Mouse (Mus musculus) MEL-GATA-1-ER (cell line): Measurements from ENCODE around the gene Cd44.

ENCODE experiments used
- DNase-seq: peaks from one replicate; pipeline ENCODE4 v3.0.0-alpha.2; 2012; ENCODE audit warnings: low read depth; ENCODE audit errors: extremely low read depth

Cd44 gene

DNA sequence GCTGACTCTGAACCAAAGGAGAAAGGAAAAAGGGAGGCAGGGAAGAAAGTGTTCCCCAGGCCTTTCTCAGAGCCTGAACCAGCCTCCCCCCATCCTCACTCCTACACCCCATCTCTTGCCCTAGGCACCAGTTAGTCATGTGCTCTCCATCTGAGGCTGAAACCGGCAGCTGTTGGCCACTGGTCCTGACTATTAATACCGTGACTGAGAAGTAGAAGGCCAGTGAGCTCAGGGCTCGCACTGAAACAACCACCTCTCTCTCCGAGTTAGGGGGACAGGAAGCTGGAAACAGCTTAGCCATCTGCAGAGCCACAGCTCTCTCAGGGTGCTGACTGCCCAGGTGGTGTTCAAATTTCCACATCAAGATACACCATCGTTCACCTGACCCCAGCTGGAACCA lies 13.2 kb upstream of the Cd44 start:
- DNase-seq: no peak

DNA sequence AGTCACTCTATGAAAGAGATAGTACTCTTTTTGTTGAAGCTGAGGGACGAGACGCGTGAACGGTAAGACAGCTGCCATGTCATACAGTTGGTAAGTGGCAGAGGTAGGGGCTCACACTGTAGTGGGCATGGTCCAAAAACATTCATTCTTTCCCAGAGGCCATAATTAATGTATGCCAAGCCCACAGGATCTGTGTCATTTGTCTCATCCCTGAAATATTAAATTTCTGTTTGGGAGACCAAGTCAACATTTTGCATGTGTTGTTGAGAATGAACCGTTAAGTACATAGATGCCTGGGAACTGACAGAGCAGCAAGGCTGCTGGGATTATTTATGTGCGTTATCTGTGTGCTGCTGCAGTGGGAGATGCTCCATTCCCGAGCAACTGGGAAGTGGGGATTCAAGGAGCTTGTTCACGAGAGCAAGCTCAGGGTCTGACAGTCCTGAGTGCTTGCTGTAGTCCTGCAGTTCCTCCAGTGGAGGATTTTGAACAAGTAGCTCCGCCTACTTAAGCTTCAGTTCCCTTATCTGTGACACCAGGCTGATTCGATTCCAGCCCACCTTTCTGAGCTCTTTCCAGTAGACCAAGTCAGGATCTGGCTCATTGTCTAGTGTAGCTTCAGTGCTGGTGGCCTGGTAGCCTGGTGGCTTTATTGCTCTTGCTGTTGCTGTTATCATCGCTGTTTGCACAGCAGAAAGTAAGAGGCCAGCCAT lies 12.5 kb upstream of the Cd44 start:
- DNase-seq: peak; percentile 57

DNA sequence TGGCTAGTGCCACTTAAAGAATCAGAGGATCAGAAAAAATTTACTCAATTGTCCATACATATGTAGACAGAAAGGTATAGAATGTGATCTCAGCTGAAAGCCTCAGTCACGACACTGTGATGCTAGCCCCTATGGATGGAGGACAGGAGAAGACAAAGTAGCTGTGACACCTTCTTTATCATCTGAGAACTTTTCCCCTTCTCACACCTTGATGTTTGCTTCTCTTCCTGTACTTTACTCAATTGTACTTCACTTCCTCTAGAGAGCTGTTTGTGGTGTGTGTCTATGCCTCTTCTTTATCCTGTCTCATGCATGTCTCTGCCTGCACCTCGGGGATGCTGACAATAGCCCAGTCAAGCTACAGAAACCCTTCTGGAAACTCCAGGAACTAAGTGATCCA lies 11.5 kb upstream of the Cd44 start:
- no peak for DNase-seq

DNA sequence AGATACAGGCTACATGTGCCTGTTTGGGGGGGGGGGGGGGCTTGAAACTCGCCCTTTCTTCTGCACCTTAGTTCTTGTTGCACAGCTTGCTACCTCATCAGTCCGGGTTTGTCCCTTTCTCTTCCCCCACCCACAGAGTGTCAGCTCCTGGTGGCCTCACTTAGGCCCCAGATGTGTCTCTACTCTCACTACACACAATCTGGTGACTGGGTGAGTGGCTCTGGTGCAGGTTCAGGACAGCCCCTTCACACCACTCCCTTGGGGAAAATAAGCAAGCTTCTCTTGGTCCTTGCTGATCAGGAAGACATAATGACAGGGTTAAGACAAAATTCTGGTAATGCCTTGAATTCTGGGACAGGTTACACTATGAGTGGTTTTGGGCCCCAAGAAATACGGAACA lies 11.0 kb upstream of the Cd44 start:
- no peak for DNase-seq

DNA sequence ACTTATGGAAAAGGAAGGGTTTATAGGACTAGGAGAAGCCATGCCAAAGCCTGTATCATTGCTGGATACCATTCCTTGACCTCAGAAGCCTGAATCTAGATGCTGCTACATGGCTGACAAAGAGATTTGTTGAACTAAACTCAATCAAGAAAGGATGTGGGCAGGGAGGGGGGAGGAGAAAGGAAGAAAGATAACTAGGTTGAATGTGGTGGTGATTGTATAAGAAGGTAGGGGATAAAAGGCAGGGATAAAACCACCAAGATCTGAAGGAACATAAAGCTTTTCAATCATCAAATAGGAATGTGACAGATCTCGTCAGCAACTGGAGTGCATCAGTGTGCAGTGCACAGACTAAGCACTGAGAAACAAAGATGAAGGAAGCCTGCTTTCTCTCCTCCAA lies 7.9 kb upstream of the Cd44 start:
- DNase-seq: no peak

DNA sequence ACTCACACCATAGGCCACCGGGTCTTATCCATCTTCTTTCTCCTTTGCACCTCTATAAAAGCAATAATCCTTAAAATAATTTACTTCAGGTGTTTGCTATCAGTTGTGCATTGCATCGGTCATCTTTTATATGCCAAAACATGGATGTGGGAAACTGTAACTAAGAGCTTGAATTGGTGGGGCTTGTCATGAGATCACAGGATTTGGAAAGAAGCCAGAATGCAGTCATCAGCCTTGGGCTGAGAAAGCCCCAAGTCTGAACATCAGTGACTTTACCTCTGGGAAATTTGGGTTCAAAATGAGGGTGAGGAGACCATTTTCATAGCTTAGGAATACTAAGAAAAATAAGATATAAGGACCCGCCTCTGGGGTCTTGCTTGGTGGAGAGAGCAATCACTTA lies 4.1 kb upstream of the Cd44 start:
- DNase-seq: no peak

DNA sequence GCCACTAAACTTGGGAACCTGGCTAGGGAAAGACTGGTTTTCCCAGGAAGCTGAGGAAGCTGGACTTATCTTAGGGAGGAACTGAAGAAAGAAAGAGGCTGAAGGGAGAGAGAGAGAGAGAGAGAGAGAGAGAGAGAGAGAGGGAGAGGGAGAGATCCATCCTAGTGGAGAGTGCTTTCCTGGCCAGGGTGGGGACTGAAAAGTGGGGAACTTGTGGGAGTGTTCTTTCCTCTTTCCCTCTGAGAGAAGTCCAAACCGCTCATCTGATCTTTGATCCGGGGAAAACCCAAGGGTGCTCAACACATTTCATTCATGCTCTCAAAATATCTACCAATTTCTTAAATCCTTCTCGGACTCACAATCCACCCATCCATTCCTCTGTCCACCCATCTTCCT lies 361 bp upstream of the Cd44 start:
- DNase-seq: no peak

DNA sequence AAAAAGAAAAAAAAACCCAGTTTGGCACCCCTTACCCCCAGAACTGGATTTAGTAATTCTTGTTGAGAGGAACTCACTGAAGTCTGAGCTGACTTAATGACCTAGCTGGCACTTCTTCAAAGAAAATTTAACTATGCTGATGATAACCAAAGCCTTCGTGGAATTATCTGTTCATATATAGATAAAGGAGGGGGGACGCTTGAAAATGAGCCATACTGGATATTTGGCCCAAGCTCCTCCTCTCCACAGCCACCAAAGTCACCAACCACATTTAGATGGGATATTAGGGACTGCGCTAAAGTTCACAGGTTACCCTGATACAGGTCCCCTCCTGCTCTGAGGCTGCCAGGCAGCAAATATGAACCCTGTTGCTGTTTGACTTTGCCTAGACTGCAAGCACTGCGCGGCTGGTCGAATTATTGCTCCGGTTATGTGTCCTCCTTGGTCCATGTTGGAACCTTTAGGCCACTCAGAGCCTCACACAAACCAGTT lies 1.2 kb downstream of the Cd44 start:
- no peak for DNase-seq

DNA sequence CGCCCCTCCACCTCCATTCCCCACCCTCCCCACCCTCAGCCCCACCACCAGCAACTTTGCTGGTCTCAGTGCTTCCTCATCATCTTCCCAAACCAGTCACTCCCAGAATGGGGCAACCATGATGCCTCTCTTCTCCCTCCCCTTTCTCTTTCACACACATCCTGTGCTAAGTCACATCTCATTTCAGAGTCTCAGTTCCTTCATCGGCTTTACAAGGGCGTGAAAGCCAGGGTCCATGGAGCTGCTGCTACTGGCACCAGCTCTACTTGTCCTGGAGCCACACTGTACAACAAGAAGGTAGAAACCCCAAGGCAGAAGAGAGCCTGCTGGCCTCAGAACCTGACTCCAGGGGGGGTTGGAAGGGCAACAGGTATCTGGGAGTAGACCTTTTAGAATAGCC lies 2.2 kb downstream of the Cd44 start:
- no peak for DNase-seq

DNA sequence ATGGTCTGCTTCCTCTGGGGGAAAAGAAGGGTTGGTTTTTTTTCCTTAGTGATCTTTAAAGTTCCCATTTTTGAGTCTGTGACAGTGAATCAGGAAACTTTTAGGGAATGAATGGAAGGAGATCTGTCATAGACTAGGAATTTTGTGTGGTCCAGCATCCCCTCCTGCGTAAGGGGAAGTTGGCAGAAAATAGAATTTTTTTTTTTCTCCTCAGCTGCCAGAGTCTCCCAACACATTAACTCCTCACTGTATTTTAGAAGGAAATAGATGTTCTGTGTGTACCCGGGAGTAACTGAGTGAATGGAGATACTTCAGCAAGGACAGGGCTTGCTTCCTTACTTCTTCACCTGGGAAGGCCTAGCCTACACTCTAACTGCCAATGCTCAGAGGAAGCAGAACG lies 2.9 kb downstream of the Cd44 start:
- no peak for DNase-seq

DNA sequence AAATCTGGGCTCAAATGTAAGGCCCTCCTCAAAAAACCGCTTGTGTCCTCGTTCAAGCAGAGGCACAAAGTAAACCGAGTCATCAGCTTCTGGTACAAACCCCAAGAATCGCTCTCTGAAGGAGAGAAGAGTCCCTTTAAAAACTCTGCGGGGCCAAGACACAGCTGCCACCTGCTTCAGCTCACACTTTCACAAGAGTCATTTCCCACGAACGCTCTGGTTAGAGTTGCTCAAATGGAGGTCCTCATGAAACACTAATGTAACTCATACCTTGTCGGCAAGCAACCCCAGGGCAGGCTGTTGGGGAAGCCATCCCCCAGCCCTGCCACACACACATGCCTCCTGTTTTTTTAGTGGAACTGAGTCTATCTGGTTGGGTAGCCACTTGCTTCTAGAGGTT lies 5.3 kb downstream of the Cd44 start:
- no peak for DNase-seq

DNA sequence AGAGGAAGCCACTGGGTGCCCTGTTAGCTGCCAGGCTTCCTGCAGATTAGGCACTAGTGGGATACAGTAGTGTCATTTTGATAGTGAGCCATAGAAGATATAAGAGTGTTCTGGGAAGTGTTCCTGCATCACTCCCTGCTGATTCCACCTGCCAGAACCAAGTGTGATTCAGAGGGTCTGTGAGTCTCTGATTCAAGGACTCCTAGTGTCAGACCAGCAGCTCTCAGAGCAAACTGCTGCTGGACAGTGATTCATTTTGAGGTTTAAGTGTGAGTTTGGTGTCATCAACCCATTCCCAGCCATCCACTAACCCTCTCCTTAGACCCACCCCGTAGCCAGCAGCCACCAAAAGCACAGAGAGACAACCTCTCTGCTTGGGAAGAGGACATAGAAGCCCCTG lies 6.3 kb downstream of the Cd44 start:
- DNase-seq: no peak

DNA sequence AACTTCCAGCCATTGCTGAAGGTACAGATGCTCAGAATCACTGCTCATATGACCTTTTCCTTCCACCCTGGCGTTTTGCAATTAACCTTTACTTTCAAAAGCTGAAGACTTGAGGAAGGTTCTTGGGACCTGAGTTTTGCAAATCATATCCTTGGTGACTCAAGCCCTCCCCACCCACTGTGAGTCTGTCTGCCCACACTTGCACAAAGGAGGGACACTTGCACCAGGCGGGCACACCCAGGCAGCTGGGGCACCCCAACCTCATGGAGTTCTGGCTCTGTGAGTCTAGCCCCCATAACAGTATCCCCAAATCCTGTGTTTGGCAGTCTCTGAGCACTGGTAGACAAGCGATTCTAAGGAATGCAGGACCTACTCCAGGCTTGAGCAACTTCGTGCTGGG lies 6.7 kb downstream of the Cd44 start:
- DNase-seq: no peak

DNA sequence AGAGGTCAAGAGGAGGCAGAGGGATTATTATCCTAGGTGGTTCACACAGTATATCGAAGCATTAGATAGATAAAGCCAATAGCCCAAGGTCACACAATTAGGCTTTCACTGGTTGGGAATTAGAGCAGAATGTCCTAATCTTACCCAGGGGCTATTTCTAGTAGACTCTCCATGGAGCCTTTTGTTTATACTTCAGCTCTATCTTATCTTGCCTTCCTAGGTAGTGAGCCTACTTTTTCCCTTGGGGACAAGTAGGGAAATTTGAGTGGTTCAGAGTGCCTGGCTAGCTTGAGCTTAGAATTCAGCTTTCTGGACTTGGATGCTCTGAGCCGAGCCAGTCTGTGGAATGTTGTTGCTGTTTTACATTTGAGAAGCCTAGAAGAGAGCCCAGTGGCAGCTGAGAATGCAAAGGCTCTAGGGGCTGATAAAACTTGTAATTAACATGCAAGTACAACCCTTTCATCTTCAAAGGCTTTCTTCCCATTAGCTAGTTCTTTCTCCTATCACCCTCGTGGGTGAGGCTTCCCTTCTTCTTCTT lies 12.7 kb downstream of the Cd44 start:
- DNase-seq: no peak

DNA sequence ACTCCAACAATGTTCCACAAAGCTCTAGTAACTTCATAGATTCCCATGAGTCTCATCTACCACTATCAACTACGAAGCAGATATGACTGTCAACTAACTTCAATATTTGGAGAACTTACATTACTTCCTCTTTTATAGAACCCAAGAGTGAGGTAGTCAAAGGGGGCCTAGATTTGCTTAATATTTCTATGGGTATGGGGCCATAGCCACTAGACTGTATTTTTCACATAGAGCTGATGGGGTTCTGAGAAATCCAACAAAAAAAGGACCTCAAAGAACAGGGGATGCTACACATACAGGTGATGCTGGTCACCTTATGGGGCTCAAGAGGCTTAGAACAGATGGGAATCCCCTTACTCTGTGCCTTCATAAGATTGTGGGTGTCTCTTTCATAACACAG lies 14.3 kb downstream of the Cd44 start:
- peak; percentile 66 for DNase-seq

DNA sequence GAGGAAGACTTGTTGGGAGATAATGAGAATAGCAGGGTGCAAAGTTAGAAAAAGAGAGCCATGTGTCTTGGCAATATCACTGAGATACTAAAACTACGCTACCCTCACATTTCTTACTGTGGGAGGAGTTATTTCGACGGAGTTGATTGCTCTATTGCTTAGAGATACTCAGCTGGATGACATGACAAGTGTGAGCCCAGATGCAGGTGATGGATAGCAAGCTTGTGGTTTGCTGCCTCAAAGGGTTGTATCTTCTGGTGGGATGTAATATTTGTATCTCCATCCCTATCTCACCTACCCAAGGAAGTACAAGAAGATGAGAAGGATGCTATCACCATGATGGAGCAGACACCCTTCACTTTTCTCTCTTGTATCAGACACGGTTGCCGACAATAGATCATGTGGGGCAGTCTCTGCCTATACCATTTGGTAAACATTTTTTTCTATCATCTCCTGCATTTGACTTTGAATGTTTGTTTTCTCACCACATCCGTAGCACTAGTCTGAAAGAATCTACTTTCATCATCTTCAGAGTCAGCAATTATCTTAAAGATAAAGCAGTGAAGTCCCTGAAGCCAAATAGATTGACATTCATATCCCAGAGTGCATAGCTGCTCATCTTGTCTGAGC lies 15.0 kb downstream of the Cd44 start:
- DNase-seq: no peak

DNA sequence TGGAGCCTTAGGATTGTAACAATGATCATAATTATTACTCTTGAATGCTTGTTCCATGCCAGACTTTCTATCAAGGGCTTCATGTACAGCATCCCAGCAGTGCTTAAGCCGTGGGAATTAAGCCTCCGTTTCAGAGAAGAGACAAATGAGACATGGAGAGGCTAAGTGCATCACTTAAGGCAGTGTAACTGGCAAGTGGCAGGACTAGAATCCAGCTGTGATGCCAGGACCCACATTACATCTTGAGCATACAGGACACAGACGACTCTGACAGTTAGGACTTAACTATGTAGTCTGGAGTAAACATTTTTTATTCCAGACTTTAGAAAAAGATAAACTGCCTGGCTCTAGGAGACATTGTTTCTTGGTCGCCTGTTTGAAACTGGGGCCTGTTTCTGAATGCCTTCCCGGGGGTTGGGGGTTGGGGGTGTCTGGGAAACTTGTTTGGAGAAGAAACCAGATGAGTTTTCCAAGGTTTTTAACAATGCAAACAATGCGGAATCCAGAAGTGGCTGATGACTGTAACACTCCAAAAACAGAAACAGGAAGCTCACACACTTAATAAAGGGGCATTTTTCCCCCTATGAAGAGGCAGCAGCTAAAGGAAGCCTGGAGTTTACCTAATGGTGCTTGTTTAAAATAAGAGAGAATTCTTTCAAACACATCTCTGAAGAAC lies 18.7 kb downstream of the Cd44 start:
- DNase-seq: no peak

DNA sequence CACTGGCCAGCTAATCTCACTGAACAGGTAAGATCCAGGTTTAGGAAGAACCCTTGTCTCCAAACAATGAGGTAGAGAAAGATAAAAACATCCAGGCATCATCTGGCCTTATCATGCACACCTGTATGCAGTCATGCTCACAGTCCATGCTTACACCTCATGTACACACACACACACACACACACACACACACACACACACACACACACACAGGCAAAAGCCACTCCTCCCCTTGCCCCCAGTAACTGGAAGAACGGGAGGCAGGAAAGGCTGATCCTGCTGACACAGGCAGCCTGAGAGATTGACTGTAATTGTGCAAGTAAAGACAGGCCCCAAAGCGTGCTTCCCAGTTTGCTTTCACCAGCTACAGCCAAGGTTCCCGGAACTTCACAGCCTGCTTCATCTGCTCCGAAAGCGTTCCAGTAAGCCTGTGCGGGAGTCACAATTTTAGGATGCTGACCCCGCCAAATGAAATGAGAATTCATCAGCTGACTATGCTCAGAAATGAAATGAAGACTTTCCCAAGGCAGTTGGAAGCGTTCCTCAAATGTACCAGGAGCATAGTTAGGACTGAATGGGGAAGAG lies 19.4 kb downstream of the Cd44 start:
- no peak for DNase-seq

DNA sequence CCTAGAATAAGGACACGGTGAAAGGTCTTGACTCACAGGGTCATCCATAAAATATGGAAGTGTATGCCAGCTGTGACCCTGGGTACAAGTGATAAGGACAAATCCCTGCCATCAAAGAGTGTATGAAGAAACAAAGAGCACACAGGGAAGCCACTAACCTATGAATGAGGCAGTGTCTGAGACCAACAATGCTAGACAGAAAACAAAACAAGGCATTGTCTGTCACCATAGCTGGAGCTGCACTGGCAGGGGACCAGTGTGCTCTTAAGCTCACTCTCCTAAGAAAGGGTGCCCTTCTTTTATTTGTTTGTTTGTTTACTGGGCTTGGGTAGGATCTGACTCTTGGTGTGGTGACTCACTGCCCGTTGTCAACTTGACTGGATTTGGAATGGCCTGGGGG lies 23.0 kb downstream of the Cd44 start:
- DNase-seq: no peak

DNA sequence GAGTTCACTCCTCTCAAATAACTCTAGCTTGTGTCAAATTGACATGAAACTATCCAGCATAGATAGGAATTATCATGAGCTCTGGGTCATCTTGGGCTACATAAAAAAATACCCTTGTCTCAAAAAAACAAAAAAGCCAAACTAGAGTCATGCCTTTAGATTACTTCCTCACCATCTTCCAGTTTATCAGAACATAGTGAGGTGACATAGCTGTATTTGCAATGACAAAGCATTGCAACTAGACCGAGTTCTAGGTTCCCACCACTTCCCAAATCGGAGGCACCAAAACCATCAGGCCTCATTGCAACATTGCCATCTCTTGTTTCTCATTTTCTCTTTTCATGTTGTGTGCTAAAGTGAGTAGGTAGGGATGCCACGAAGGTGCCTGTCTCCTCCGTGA lies 24.0 kb downstream of the Cd44 start:
- no peak for DNase-seq

DNA sequence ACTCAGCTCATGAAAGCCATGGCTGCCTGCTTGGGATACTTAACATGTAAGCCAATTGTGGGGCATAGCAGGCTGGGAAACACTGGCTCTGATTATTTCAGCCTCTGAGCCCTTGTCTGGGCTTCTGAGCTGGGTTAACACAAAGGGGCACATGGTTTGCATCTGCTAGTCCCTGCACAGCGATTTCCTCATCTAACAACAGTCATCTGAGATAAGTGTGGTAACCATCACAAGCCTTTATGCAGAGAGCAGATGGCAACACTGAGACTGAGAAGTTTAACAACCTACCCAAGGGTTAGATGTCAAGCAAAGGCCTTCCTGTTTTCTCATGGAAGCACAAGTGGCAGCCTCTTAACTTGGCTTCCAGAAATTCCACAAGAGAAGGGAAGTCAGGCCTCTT lies 25.3 kb downstream of the Cd44 start:
- no peak for DNase-seq

DNA sequence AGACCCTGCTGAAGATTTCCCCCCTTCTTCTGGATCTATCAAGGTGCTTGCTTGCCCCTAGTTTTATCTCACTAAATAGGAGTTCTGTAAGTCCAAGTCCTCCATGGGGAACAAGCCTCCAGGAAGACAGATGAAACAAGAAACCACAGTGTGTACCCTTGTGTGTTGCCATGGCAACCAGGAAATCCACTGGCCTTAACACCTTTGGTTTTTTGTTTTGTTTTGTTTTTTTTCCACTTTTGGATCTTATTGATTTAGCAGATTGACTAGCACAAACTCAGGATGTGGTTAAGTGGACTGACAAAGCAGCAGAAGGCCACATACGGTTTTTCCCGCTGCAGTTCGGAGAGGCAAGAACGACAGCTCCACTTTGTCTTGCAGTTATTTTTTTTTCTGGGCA lies 27.6 kb downstream of the Cd44 start:
- no peak for DNase-seq
